Comparison of ENCODE assay signal across 24 mouse cellular contexts in the genomic region with DNA sequence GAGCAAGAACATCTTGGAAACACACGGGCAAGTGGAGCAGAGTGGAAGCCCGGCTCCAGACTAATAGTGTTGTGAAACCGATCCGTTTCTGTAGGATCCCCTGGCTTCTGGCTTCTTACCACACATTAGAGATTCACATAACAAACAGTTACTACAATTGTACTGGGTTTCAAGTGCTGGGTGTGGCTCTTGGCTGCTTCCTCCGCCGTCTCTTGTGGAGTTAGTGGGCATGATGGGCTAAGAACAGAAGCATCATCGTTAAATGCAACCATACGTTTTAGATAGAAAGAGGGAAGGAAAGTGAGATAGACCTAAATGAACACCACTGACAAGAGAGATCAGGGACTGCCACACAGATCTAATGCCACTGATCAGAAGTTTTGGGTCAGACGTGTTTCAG. TPM values are rescaled to one million over a fixed set of nuclear protein-coding genes. Genes with fewer than 3 reads are reported as not detected.
A peak's percentile ranks its signal among the peaks of the same experiment; 100 is the strongest.
DNase-seq lines count a peak whose midpoint lies in the region; ATAC-seq and TF ChIP-seq lines count a peak whose summit lies in the region.
"Had no signal": no experiment of that assay in that cellular context is flagged by ENCODE, and none has a peak within 500 bp of the region (broad histone marks: within the 10 kb centered on the region; RNA-seq: fewer than 3 reads in every experiment).

No protein-coding gene starts in this region.

- no peaks in the 10 kb centered on the region for H3K36me3 ChIP-seq in CH12.LX (replicated peaks in 1 of 2; ENCODE audit: control insufficient read depth in 1 of 2, insufficient read depth in 1 of 2, low read length in 1 of 2)
- no peaks in the 10 kb centered on the region for H3K36me3 ChIP-seq in kidney, embryonic 14.5 days (ENCODE audit: control insufficient read depth, insufficient read depth, low read length)
- H3K36me3 ChIP-seq in embryonic facial prominence, embryonic 10.5 days (replicated peaks) = no peaks in the 10 kb centered on the region
- H3K36me3 ChIP-seq in forebrain, embryonic 15.5 days = no peaks in the 10 kb centered on the region
- H3K36me3 ChIP-seq: embryonic facial prominence, embryonic 12.5 days; G1E had no signal

- peaks cover 12 to 23% of the 10 kb centered on the region in 2 experiments for H3K4me1 ChIP-seq in CH12.LX (ENCODE audit: control insufficient read depth in 1 of 2, insufficient read depth in 2 of 2)
- H3K4me1 ChIP-seq in kidney, embryonic 14.5 days (ENCODE audit: control insufficient read depth, insufficient read depth, low read length) = no peaks in the 10 kb centered on the region
- H3K4me1 ChIP-seq in embryonic facial prominence, embryonic 10.5 days = no peaks in the 10 kb centered on the region
- H3K4me1 ChIP-seq in forebrain, embryonic 15.5 days = no peaks in the 10 kb centered on the region
- H3K4me1 ChIP-seq: embryonic facial prominence, embryonic 12.5 days; forebrain, embryonic 13.5 days had no signal

- peak; percentile 40 for DNase-seq in CD4-positive helper T cell, adult 2 months (ENCODE audit: low read depth, low spot score)
- DNase-seq in CH12.LX (ENCODE audit: extremely low read depth) (no peak), R1 (ENCODE audit: low read depth, low spot score) (peak; percentile 9), ZHBTc4 (ENCODE audit: low read depth, low spot score) (peak; percentile 29)
- no peak for DNase-seq in embryonic facial prominence, embryonic 10.5 days (ENCODE audit: low spot score)
- no peak for DNase-seq in urinary bladder, adult 2 months (ENCODE audit: low spot score)
- DNase-seq: adrenal gland, adult 2 months; adrenal gland, postnatal 10 days; adrenal gland, postnatal 25 days; cerebellum, adult 11 months; cerebellum, adult 18-20 months; cerebellum, adult 8-10 months; cerebellum, adult 9-11 months; cerebellum, postnatal 14 days; cerebellum, postnatal 36 days; embryo, embryonic 11 days had no signal

- H3K4me3 ChIP-seq in CH12.LX (replicated peaks in 1 of 3; ENCODE audit: low read depth in 2 of 3, low read length in 2 of 3, poor library complexity in 1 of 3) = no peak overlapping the region
- H3K4me3 ChIP-seq in kidney, embryonic 14.5 days (ENCODE audit: low read length) = no peak overlapping the region
- H3K4me3 ChIP-seq in embryonic facial prominence, embryonic 10.5 days = no peak overlapping the region
- no peak overlapping the region for H3K4me3 ChIP-seq in forebrain, embryonic 15.5 days
- H3K4me3 ChIP-seq: embryonic facial prominence, embryonic 12.5 days; forebrain, embryonic 13.5 days had no signal

- H3K9me3 ChIP-seq in CH12.LX (replicated peaks; ENCODE audit: low read length) = no peaks in the 10 kb centered on the region
- H3K9me3 ChIP-seq in kidney, embryonic 14.5 days (ENCODE audit: control insufficient read depth, low read length) = no peaks in the 10 kb centered on the region
- no peaks in the 10 kb centered on the region for H3K9me3 ChIP-seq in embryonic facial prominence, embryonic 10.5 days
- no peaks in the 10 kb centered on the region for H3K9me3 ChIP-seq in forebrain, embryonic 15.5 days
- H3K9me3 ChIP-seq: embryonic facial prominence, embryonic 12.5 days; forebrain, embryonic 13.5 days; G1E had no signal

- WGBS in kidney, embryonic 14.5 days = 79% methylated on average over 9 of the region's 9 CpGs
- 79% methylated on average over 9 of the region's 9 CpGs for WGBS in embryonic facial prominence, embryonic 10.5 days
- 85% methylated on average over 9 of the region's 9 CpGs for WGBS in forebrain, embryonic 15.5 days

- dilution Hi-C loops in CH12.LX (cut with MboI; ENCODE audit: extremely low pct_ligation_motif_present, extremely low pct_unique_long_range_greater_than_20kb, low sequenced_read_pairs) = no loop called here

- H3K27ac ChIP-seq in CH12.LX (ENCODE audit: insufficient read depth, low read depth) = no peak overlapping the region
- no peak overlapping the region for H3K27ac ChIP-seq in kidney, embryonic 14.5 days (ENCODE audit: low read depth, low read length)
- no peak overlapping the region for H3K27ac ChIP-seq in embryonic facial prominence, embryonic 10.5 days (replicated peaks)
- no peak overlapping the region for H3K27ac ChIP-seq in forebrain, embryonic 15.5 days (replicated peaks)
- H3K27ac ChIP-seq: embryonic facial prominence, embryonic 12.5 days; forebrain, embryonic 13.5 days had no signal

- H3K79me2 ChIP-seq in CH12.LX (replicated peaks; ENCODE audit: control insufficient read depth, extremely low read depth, insufficient read depth, poor library complexity, severe bottlenecking) = no peaks in the 10 kb centered on the region

- H3K27me3 ChIP-seq in CH12.LX (replicated peaks) = no peaks in the 10 kb centered on the region
- H3K27me3 ChIP-seq in kidney, embryonic 14.5 days (ENCODE audit: control insufficient read depth, insufficient read depth, low read length) = no peaks in the 10 kb centered on the region
- H3K27me3 ChIP-seq in embryonic facial prominence, embryonic 10.5 days (replicated peaks; ENCODE audit: low read depth, poor library complexity, severe bottlenecking) = no peaks in the 10 kb centered on the region
- H3K27me3 ChIP-seq in forebrain, embryonic 15.5 days = no peaks in the 10 kb centered on the region
- H3K27me3 ChIP-seq: embryonic facial prominence, embryonic 12.5 days; forebrain, embryonic 13.5 days had no signal

- no peak for TF ChIP-seq RAD21 in CH12.LX (IDR thresholded peaks at IDR 0.05; ENCODE audit: low read depth, low read length)

- peak overlapping the region; percentile 28; the same call in 1 of the 2 replicates for H3K9ac ChIP-seq in CH12.LX (ENCODE audit: insufficient read depth, low read depth)
- H3K9ac ChIP-seq in kidney, embryonic 14.5 days (ENCODE audit: low read depth, low read length) = no peak overlapping the region
- no peak overlapping the region for H3K9ac ChIP-seq in forebrain, embryonic 15.5 days (replicated peaks)
- H3K9ac ChIP-seq: embryonic facial prominence, embryonic 12.5 days; forebrain, embryonic 13.5 days had no signal

- in situ Hi-C loops in CH12.LX (cut with MboI; ENCODE audit: low pct_ligation_motif_present, low pct_unique_long_range_greater_than_20kb, low sequenced_read_pairs) = no loop called here

- TF ChIP-seq POLR2A in CH12.LX (IDR thresholded peaks at IDR 0.05; ENCODE audit: low read depth, low read length) = no peak

- TF ChIP-seq EP300 in CH12.LX (IDR thresholded peaks at IDR 0.05; ENCODE audit: low read length) = no peak

- ATAC-seq in kidney, embryonic 14.5 days (ENCODE audit: low FRiP score, low TSS enrichment) = no peak
- ATAC-seq in forebrain, embryonic 15.5 days (replicated peaks) = no peak
- ATAC-seq: CD4-positive, CD25-positive, alpha-beta regulatory T cell, adult 4 months; forebrain, embryonic 13.5 days; forebrain, embryonic 16.5 days; Patski had no signal

- peak overlapping the region; percentile 22 for H3K4me2 ChIP-seq in CH12.LX (ENCODE audit: insufficient read depth, low read depth, poor library complexity, severe bottlenecking)
- H3K4me2 ChIP-seq in kidney, embryonic 14.5 days (replicated peaks; ENCODE audit: low read depth, low read length) = no peak overlapping the region
- H3K4me2 ChIP-seq in forebrain, embryonic 15.5 days (replicated peaks) = no peak overlapping the region
- H3K4me2 ChIP-seq: embryonic facial prominence, embryonic 12.5 days; forebrain, embryonic 13.5 days had no signal

- TF ChIP-seq CTCF in CH12.LX (conservative IDR thresholded peaks at IDR 0.05 in 1 of 2, IDR thresholded peaks at IDR 0.05 in 1 of 2; ENCODE audit: low read depth in 2 of 2, low read length in 2 of 2) = no peak

TF ChIP-seq in CH12.LX, 34 proteins besides CTCF, POLR2A, EP300 and RAD21:
- no peak for TF ChIP-seq RCOR1 (conservative IDR thresholded peaks at IDR 0.05; ENCODE audit: low read depth, low read length)
- no peak for TF ChIP-seq ELF1 (IDR thresholded peaks at IDR 0.05; ENCODE audit: low read depth, low read length)
- no peak for TF ChIP-seq MXI1 (IDR thresholded peaks at IDR 0.05; ENCODE audit: low read depth, low read length)
- TF ChIP-seq NRF1 (IDR thresholded peaks at IDR 0.05; ENCODE audit: low read depth, low read length) = no peak
- TF ChIP-seq MAFK (IDR thresholded peaks at IDR 0.05; ENCODE audit: insufficient replicate concordance, low read length) = no peak
- TF ChIP-seq HCFC1 (IDR thresholded peaks at IDR 0.05; ENCODE audit: low read depth, low read length) = no peak
- no peak for TF ChIP-seq CHD1 (IDR thresholded peaks at IDR 0.05; ENCODE audit: low read depth, low read length)
- TF ChIP-seq E2F4 (IDR thresholded peaks at IDR 0.05; ENCODE audit: insufficient replicate concordance, low read depth, low read length) = no peak
- no peak for TF ChIP-seq MAZ (IDR thresholded peaks at IDR 0.05; ENCODE audit: low read depth, low read length)
- no peak for TF ChIP-seq JUND (conservative IDR thresholded peaks at IDR 0.05; ENCODE audit: low read depth, low read length)
- no peak for TF ChIP-seq MEF2A (IDR thresholded peaks at IDR 0.05; ENCODE audit: borderline replicate concordance, low read depth, low read length)
- TF ChIP-seq ZKSCAN1 (IDR thresholded peaks at IDR 0.05; ENCODE audit: borderline replicate concordance, low read depth, low read length) = no peak

RNA-seq across cellular contexts. Expression of gene Cox10, which starts 35.8 kb away (rescaled TPM):
- 35.2 and 37.5 TPM in 2 replicates for total RNA-seq in CH12.LX (2012; rRNA removed)
- 19.6 and 23.4 TPM in 2 replicates for total RNA-seq in CH12.LX (2014; rRNA removed)
- polyA plus RNA-seq in CH12.LX (2012; ENCODE audit: insufficient read length, low read depth) = 53.0 and 60.3 TPM in 2 replicates
- 30.0 and 30.2 TPM in 2 replicates for polyA plus RNA-seq in kidney, embryonic 14.5 days (2014; fragmentation: Nextera tagmentation; extraction: Ambion mirVana)
- polyA plus RNA-seq in embryonic facial prominence, embryonic 10.5 days (2016; fragmentation: Nextera tagmentation; extraction: Ambion mirVana) = 30.9 and 31.2 TPM in 2 replicates
- 21.2 and 22.6 TPM in 2 replicates for polyA plus RNA-seq in forebrain, embryonic 15.5 days (2015; fragmentation: Nextera tagmentation; extraction: Ambion mirVana)
- polyA plus RNA-seq in urinary bladder, adult 2 months (2012; rRNA removed) = 6.4 and 8.2 TPM in 2 replicates

Comparison
In these comparisons a context has a peak if more than half of its experiments do, and no peak if none do; other contexts are left out.
1. DNase-seq: peak in CD4-positive helper T cell, adult 2 months (single experiment), R1 (single experiment) and ZHBTc4 (single experiment); none in CH12.LX (single experiment), embryonic facial prominence, embryonic 10.5 days (single experiment) and urinary bladder, adult 2 months (single experiment).